Mouse (Mus musculus) forebrain, embryonic 14.5 days (tissue): ENCODE data around the gene Iba57. TPM values are rescaled to one million over a fixed set of nuclear protein-coding genes. Genes with fewer than 3 reads are reported as not detected.

Source experiments
- ATAC-seq: fragments of 200-750 bp; cut with Nextera tagmentation; 2 replicates; pipeline ENCODE4 v1.8.0; 2017; ENCODE audit warnings: mild to moderate bottlenecking, moderate library complexity
- DNase-seq: peaks from one replicate; pipeline ENCODE4 v3.0.0-alpha.2; 2015; ENCODE audit warnings: low spot score
- H3K27ac ChIP-seq: fragments of 300-500 bp; sonication (generic); 2 replicates; pipeline ENCODE4 v1.5.1; 2014; ENCODE audit warnings: low read depth, mild to moderate bottlenecking, control low read depth, low read length, moderate library complexity
- H3K27me3 ChIP-seq: fragments of 300-500 bp; sonication (generic); replicated peaks from 2 replicates; pipeline ENCODE4 v1.6.1; 2014; ENCODE audit warnings: low read length, control low read depth, mixed read lengths; ENCODE audit not compliant: control insufficient read depth, insufficient read depth
- H3K36me3 ChIP-seq: fragments of 300-500 bp; sonication (generic); 2 replicates; pipeline ENCODE4 v1.6.1; 2014; ENCODE audit warnings: low read length, control low read depth; ENCODE audit not compliant: control insufficient read depth, insufficient read depth
- H3K4me1 ChIP-seq: fragments of 300-500 bp; sonication (generic); 2 replicates; pipeline ENCODE4 v1.6.1; 2014; ENCODE audit warnings: antibody characterized with exemption, low read length, control low read depth; ENCODE audit not compliant: control insufficient read depth, insufficient read depth
- H3K4me2 ChIP-seq: fragments of 300-500 bp; sonication (generic); 2 replicates; pipeline ENCODE4 v1.6.1; 2014; ENCODE audit warnings: mild to moderate bottlenecking, control low read depth, low read length
- H3K4me3 ChIP-seq: fragments of 300-500 bp; sonication (generic); 2 replicates; pipeline ENCODE4 v1.5.1; 2014; ENCODE audit warnings: low read depth, low read length, control low read depth
- H3K9ac ChIP-seq: fragments of 300-500 bp; sonication (generic); 2 replicates; pipeline ENCODE4 v1.6.1; 2014; ENCODE audit warnings: mild to moderate bottlenecking, low read length, control low read depth, moderate library complexity
- H3K9me3 ChIP-seq: fragments of 300-500 bp; sonication (generic); replicated peaks from 2 replicates; pipeline ENCODE4 v1.6.1; 2016; ENCODE audit warnings: low read length, control low read depth, mixed read lengths; ENCODE audit not compliant: control insufficient read depth
- WGBS: fragments of 180-500 bp; shearing (Covaris S2); extraction: QIAGEN DNeasy Blood & Tissue Kit; methylation state at CpG from one replicate; pipeline ENCODE4 v1.1.7; 2014; 5-methylcytosine and 5-hydroxymethylcytosine counted together
- polyA plus RNA-seq: library from polyadenylated mRNA; unstranded; fragments of >200 nt; fragmentation: Nextera tagmentation; extraction: Ambion mirVana; gene quantifications from 2 replicates; pipeline ENCODE4 v1.2.1, GENCODE M21; 2014

Gene Iba57
- polyA plus RNA-seq, 1 experiment from 2014 or later: 3.3 TPM

GRCm38 (mm10) chr11:59162443-59163254 is 890 bp downstream of the Iba57 start:
- peak overlapping the region; percentile 66 for H3K4me2 ChIP-seq
- ATAC-seq: no peak
- peaks cover under 1% of the 10 kb centered on the region for H3K36me3 ChIP-seq
- peak overlapping the region; percentile 65 for H3K4me3 ChIP-seq
- peaks cover 8% of the 10 kb centered on the region for H3K4me1 ChIP-seq
- WGBS: 61% methylated on average over 9 of the region's 9 CpGs
- no peaks in the 10 kb centered on the region for H3K27me3 ChIP-seq
- DNase-seq: no peak
- peak overlapping the region; percentile 99 for H3K27ac ChIP-seq
- H3K9ac ChIP-seq: peak overlapping the region; percentile 85
- H3K9me3 ChIP-seq: no peaks in the 10 kb centered on the region

GRCm38 (mm10) chr11:59161398-59161797 is 2.1 kb downstream of the Iba57 start:
- ATAC-seq (no peak), DNase-seq (no peak)
- Histone ChIP-seq H3K4me3 (no peak overlapping the region), H3K36me3 (peaks cover 3% of the 10 kb centered on the region), H3K9me3 (no peaks in the 10 kb centered on the region), H3K9ac (no peak overlapping the region), H3K4me2 (no peak overlapping the region), H3K27me3 (no peaks in the 10 kb centered on the region), H3K4me1 (peaks cover 8% of the 10 kb centered on the region), H3K27ac (no peak overlapping the region)
- WGBS: 83% methylated on average over 5 of the region's 5 CpGs

GRCm38 (mm10) chr11:59159558-59159957 is 4.0 kb downstream of the Iba57 start:
- Histone ChIP-seq H3K4me1 (peaks cover 8% of the 10 kb centered on the region), H3K4me2 (no peak overlapping the region), H3K9ac (no peak overlapping the region), H3K27me3 (no peaks in the 10 kb centered on the region), H3K9me3 (no peaks in the 10 kb centered on the region), H3K36me3 (peaks cover 6% of the 10 kb centered on the region), H3K27ac (no peak overlapping the region), H3K4me3 (no peak overlapping the region)
- DNase-seq (no peak), ATAC-seq (no peak)
- 90% methylated on average over 4 of the region's 4 CpGs for WGBS

GRCm38 (mm10) chr11:59159099-59159498 is 4.4 kb downstream of the Iba57 start:
- Histone ChIP-seq H3K4me3 (no peak overlapping the region), H3K9me3 (no peaks in the 10 kb centered on the region), H3K4me2 (no peak overlapping the region), H3K36me3 (peaks cover 6% of the 10 kb centered on the region), H3K27ac (no peak overlapping the region), H3K4me1 (peaks cover 7% of the 10 kb centered on the region), H3K27me3 (no peaks in the 10 kb centered on the region), H3K9ac (no peak overlapping the region)
- no peak for ATAC-seq
- WGBS: 92% methylated on average over 13 of the region's 13 CpGs
- DNase-seq: no peak

GRCm38 (mm10) chr11:59155900-59156299 is 7.6 kb downstream of the Iba57 start:
- no peaks in the 10 kb centered on the region for H3K4me1 ChIP-seq
- H3K9ac ChIP-seq: no peak overlapping the region
- H3K4me3 ChIP-seq: no peak overlapping the region
- DNase-seq (no peak), ATAC-seq (no peak)
- H3K36me3 ChIP-seq: peaks cover 6% of the 10 kb centered on the region
- H3K9me3 ChIP-seq: no peaks in the 10 kb centered on the region
- no peak overlapping the region for H3K4me2 ChIP-seq
- no peaks in the 10 kb centered on the region for H3K27me3 ChIP-seq
- H3K27ac ChIP-seq: no peak overlapping the region
- WGBS: 92% methylated on average over 5 of the region's 5 CpGs

- no peak overlapping the region for H3K27ac ChIP-seq
- H3K4me2 ChIP-seq: no peak overlapping the region
- H3K4me1 ChIP-seq: no peaks in the 10 kb centered on the region
- H3K27me3 ChIP-seq: no peaks in the 10 kb centered on the region
- DNase-seq: no peak
- no peak overlapping the region for H3K9ac ChIP-seq
- H3K9me3 ChIP-seq: no peaks in the 10 kb centered on the region
- WGBS: 88% methylated on average over 7 of the region's 7 CpGs
- H3K36me3 ChIP-seq: peaks cover 6% of the 10 kb centered on the region; the same call in 1 of the 2 replicates
- no peak for ATAC-seq
- no peak overlapping the region for H3K4me3 ChIP-seq
Observed at GRCm38 (mm10) chr11:59154220-59154619, 9.3 kb downstream of the Iba57 start.

GRCm38 (mm10) chr11:59151729-59152128 is 11.8 kb downstream of the Iba57 start:
- DNase-seq: no peak
- 28% methylated on average over 3 of the region's 3 CpGs for WGBS
- H3K9ac ChIP-seq: no peak overlapping the region
- no peaks in the 10 kb centered on the region for H3K27me3 ChIP-seq
- H3K4me2 ChIP-seq: no peak overlapping the region
- no peak overlapping the region for H3K27ac ChIP-seq
- peaks cover 3% of the 10 kb centered on the region; the same call in 1 of the 2 replicates for H3K36me3 ChIP-seq
- no peak overlapping the region for H3K4me3 ChIP-seq
- no peaks in the 10 kb centered on the region for H3K9me3 ChIP-seq
- no peak for ATAC-seq
- H3K4me1 ChIP-seq: no peaks in the 10 kb centered on the region

GRCm38 (mm10) chr11:59149302-59149701 is 14.2 kb downstream of the Iba57 start:
- H3K9ac ChIP-seq: no peak overlapping the region
- H3K4me3 ChIP-seq: no peak overlapping the region
- no peaks in the 10 kb centered on the region for H3K9me3 ChIP-seq
- H3K27ac ChIP-seq: no peak overlapping the region
- ATAC-seq: no peak
- no peaks in the 10 kb centered on the region for H3K27me3 ChIP-seq
- no peak for DNase-seq
- H3K4me2 ChIP-seq: no peak overlapping the region
- H3K4me1 ChIP-seq: no peaks in the 10 kb centered on the region
- WGBS: 71% methylated on average over 3 of the region's 3 CpGs
- H3K36me3 ChIP-seq: no peaks in the 10 kb centered on the region

- DNase-seq: no peak
- WGBS: 74% methylated on average over 5 of the region's 5 CpGs
Observed at GRCm38 (mm10) chr11:59142962-59143361, 20.6 kb downstream of the Iba57 start.

More at GRCm38 (mm10) chr11:59142962-59143361, 20.6 kb downstream of the Iba57 start:
- Histone ChIP-seq H3K4me1 (no peaks in the 10 kb centered on the region), H3K27me3 (0 out of 2 replicates have a peak, but pooled peaks cover under 1% of the 10 kb centered on the region), H3K4me2 (no peak overlapping the region), H3K27ac (no peak overlapping the region), H3K4me3 (no peak overlapping the region), H3K9me3 (no peaks in the 10 kb centered on the region), H3K9ac (no peak overlapping the region), H3K36me3 (no peaks in the 10 kb centered on the region)
- ATAC-seq: no peak
